Mouse (Mus musculus): ENCODE measurements at regions not wholly inside any gene's neighbourhood (a gene's known extent, or its start where the extent isn't known, plus 50 kb on each side); places are given as distances from the start of the nearest gene placed in this dataset.

- Histone ChIP-seq H3K4me1 (ENCODE audit: insufficient read depth, low read length) (no peaks in the 10 kb centered on the region), H3K4me2 (ENCODE audit: low read depth, low read length) (no peak overlapping the region), H3K9me3 (ENCODE audit: low read length) (no peaks in the 10 kb centered on the region), H3K27ac (no peak overlapping the region), H3K9ac (replicated peaks; ENCODE audit: low read length) (no peak overlapping the region), H3K4me3 (ENCODE audit: low read length) (no peak overlapping the region), H3K36me3 (ENCODE audit: insufficient read depth, low read length) (no peaks in the 10 kb centered on the region), H3K27me3 (ENCODE audit: insufficient read depth, low read length) (no peaks in the 10 kb centered on the region)
- no peak for TF ChIP-seq CTCF (IDR thresholded peaks at IDR 0.05; ENCODE audit: low read depth)
- no peak for ATAC-seq
- WGBS, result 86% methylated on average over 13 of the region's 13 CpGs
- DNase-seq (ENCODE audit: low spot score), result no peak
Measured at GRCm38 (mm10) chr4:152614356-152615100, 136.9 kb upstream of the Kcnab2 start.

Small RNAs in the stretch of these regions (microRNA-seq; reads per million reads assigned to microRNA genes)
- gene Gm25779, result 0 reads per million in 2 experiments
